ENCODE assay signal across 8 mouse cellular contexts in the genomic region with DNA sequence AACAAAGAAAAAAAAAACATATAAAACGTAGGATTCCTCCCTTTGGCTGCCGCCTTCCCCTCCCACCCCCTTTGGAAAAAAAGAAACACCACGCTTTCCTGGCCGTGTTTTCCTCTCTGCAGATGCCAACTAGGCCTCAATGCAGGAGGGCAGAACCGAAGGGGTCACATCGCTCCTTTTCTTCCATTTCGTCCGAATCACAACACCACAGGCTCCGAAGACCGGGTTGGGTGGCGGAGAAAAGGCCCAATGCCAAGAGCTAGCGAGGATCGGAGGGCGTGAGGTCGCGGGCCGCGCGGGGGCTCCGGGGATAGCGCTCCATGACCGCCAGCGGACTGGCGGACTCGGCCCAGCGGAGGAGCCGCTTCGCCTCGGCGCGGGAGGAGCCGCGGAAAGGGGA. TPM values are rescaled to one million over a fixed set of nuclear protein-coding genes. Genes with fewer than 3 reads are reported as not detected.
DNase-seq lines count a peak whose midpoint lies in the region; ATAC-seq and TF ChIP-seq lines count a peak whose summit lies in the region.

No protein-coding gene starts in this region.

- peak overlapping the region; percentile 93 for H3K4me3 ChIP-seq in E14TG2a.4 (replicated peaks; ENCODE audit: low read length)
- peak overlapping the region; percentile 94 for H3K4me3 ChIP-seq in embryonic facial prominence, embryonic 15.5 days (replicated peaks)
- peak overlapping the region; percentile 96 for H3K4me3 ChIP-seq in intestine, embryonic 15.5 days (replicated peaks)
- peak overlapping the region; percentile 74 for H3K4me3 ChIP-seq in midbrain, embryonic 16.5 days (ENCODE audit: low read depth, low read length)

- H3K4me1 ChIP-seq in E14TG2a.4 (replicated peaks; ENCODE audit: low read depth, low read length), result peaks cover 74% of the 10 kb centered on the region
- H3K4me1 ChIP-seq in embryonic facial prominence, embryonic 15.5 days, result peaks cover 62% of the 10 kb centered on the region
- peaks cover 49% of the 10 kb centered on the region for H3K4me1 ChIP-seq in intestine, embryonic 15.5 days (replicated peaks)
- H3K4me1 ChIP-seq in midbrain, embryonic 16.5 days (ENCODE audit: control insufficient read depth, insufficient read depth, low read length), result peaks cover 58% of the 10 kb centered on the region

- intact Hi-C loops in heart, postnatal 25 days (cut with DNase I), result loop anchor here (2.0 kb wide), 1 partner anchor 14 kb away; no protein-coding TSS in a partner anchor

- peak; percentile 42 to 51 for DNase-seq in heart, adult 9 months (ENCODE audit: low spot score in 2 of 2)
- no peak for DNase-seq in heart, postnatal 25 days (ENCODE audit: low spot score)
- no peak for DNase-seq in spleen, postnatal 36 days (ENCODE audit: low spot score in 2 of 2)
- DNase-seq in layer of hippocampus, adult 11-12 months (ENCODE audit: low spot score), result no peak

- H3K9me3 ChIP-seq in E14TG2a.4 (ENCODE audit: low read length), result no peaks in the 10 kb centered on the region
- H3K9me3 ChIP-seq in embryonic facial prominence, embryonic 15.5 days (replicated peaks), result no peaks in the 10 kb centered on the region
- H3K9me3 ChIP-seq in intestine, embryonic 15.5 days, result no peaks in the 10 kb centered on the region
- no peaks in the 10 kb centered on the region for H3K9me3 ChIP-seq in midbrain, embryonic 16.5 days (replicated peaks; ENCODE audit: control insufficient read depth, low read length, poor library complexity, severe bottlenecking)

- H3K27me3 ChIP-seq in E14TG2a.4 (ENCODE audit: insufficient read depth, low read length), result no peaks in the 10 kb centered on the region
- no peaks in the 10 kb centered on the region for H3K27me3 ChIP-seq in embryonic facial prominence, embryonic 15.5 days
- H3K27me3 ChIP-seq in intestine, embryonic 15.5 days (replicated peaks), result no peaks in the 10 kb centered on the region
- H3K27me3 ChIP-seq in midbrain, embryonic 16.5 days (ENCODE audit: control insufficient read depth, insufficient read depth, low read depth, low read length), result no peaks in the 10 kb centered on the region

- H3K36me3 ChIP-seq in E14TG2a.4 (ENCODE audit: insufficient read depth, low read length), result peaks cover 43% of the 10 kb centered on the region
- 0 out of 2 replicates have a peak, but pooled peaks cover 7% of the 10 kb centered on the region for H3K36me3 ChIP-seq in embryonic facial prominence, embryonic 15.5 days
- no peaks in the 10 kb centered on the region for H3K36me3 ChIP-seq in intestine, embryonic 15.5 days
- no peaks in the 10 kb centered on the region for H3K36me3 ChIP-seq in midbrain, embryonic 16.5 days (ENCODE audit: control insufficient read depth, insufficient read depth, low read length)

- TF ChIP-seq CTCF in E14TG2a.4 (conservative IDR thresholded peaks at IDR 0.05; ENCODE audit: low read length), result no peak

- H3K9ac ChIP-seq in embryonic facial prominence, embryonic 15.5 days, result peak overlapping the region; percentile 96
- H3K9ac ChIP-seq in intestine, embryonic 15.5 days, result peak overlapping the region; percentile 91
- peak overlapping the region; percentile 83 for H3K9ac ChIP-seq in midbrain, embryonic 16.5 days (ENCODE audit: low read depth, low read length)

- ATAC-seq in embryonic facial prominence, embryonic 15.5 days (ENCODE audit: insufficient number of reproducible peaks, low FRiP score, low TSS enrichment, low read depth), result no peak
- ATAC-seq in intestine, embryonic 15.5 days, result no peak
- no peak for ATAC-seq in midbrain, embryonic 16.5 days

- peak overlapping the region; percentile 73 for H3K4me2 ChIP-seq in embryonic facial prominence, embryonic 15.5 days (replicated peaks)
- peak overlapping the region; percentile 75 for H3K4me2 ChIP-seq in intestine, embryonic 15.5 days (replicated peaks)
- H3K4me2 ChIP-seq in midbrain, embryonic 16.5 days (ENCODE audit: low read length), result peak overlapping the region; percentile 71

- H3K27ac ChIP-seq in embryonic facial prominence, embryonic 15.5 days (replicated peaks), result peak overlapping the region; percentile 97
- H3K27ac ChIP-seq in intestine, embryonic 15.5 days, result peak overlapping the region; percentile 96
- H3K27ac ChIP-seq in midbrain, embryonic 16.5 days (ENCODE audit: low read length), result peak overlapping the region; percentile 95

- WGBS in embryonic facial prominence, embryonic 15.5 days, result under 1% methylated on average over 33 of the region's 33 CpGs
- under 1% methylated on average over 33 of the region's 33 CpGs for WGBS in intestine, embryonic 15.5 days
- under 1% methylated on average over 21 of the region's 33 CpGs for WGBS in midbrain, embryonic 16.5 days

RNA-seq across cellular contexts. Expression of gene Josd1, which starts 0.5 kb away (rescaled TPM):
- 10 to 100 TPM; 23.6 to 26.4 TPM for total RNA-seq in heart, postnatal 25 days (2021)
- 27.0 and 28.0 TPM in 2 replicates for polyA plus RNA-seq in embryonic facial prominence, embryonic 15.5 days (2015; fragmentation: Nextera tagmentation; extraction: Ambion mirVana)
- polyA plus RNA-seq in intestine, embryonic 15.5 days (2015; fragmentation: Nextera tagmentation; extraction: Ambion mirVana), result 18.7 and 19.4 TPM in 2 replicates
- 20.6 and 21.3 TPM in 2 replicates for polyA plus RNA-seq in midbrain, embryonic 16.5 days (2015; fragmentation: Nextera tagmentation; extraction: Ambion mirVana)

RNA-seq across cellular contexts. Expression of gene Gtpbp1, which starts 3.5 kb away (rescaled TPM):
- total RNA-seq in heart, postnatal 25 days (2021), result 10 to 100 TPM; 27.2 to 31.8 TPM
- polyA plus RNA-seq in embryonic facial prominence, embryonic 15.5 days (2015; fragmentation: Nextera tagmentation; extraction: Ambion mirVana), result 36.4 and 39.1 TPM in 2 replicates
- polyA plus RNA-seq in intestine, embryonic 15.5 days (2015; fragmentation: Nextera tagmentation; extraction: Ambion mirVana), result 27.4 and 29.9 TPM in 2 replicates
- polyA plus RNA-seq in midbrain, embryonic 16.5 days (2015; fragmentation: Nextera tagmentation; extraction: Ambion mirVana), result 51.4 and 53.6 TPM in 2 replicates

RNA-seq across cellular contexts. Expression of gene Tomm22, which starts 16.5 kb away (rescaled TPM):
- 100 to 1,000 TPM; 120 to 122 TPM for total RNA-seq in heart, postnatal 25 days (2021)
- 207 and 210 TPM in 2 replicates for polyA plus RNA-seq in embryonic facial prominence, embryonic 15.5 days (2015; fragmentation: Nextera tagmentation; extraction: Ambion mirVana)
- 261 and 272 TPM in 2 replicates for polyA plus RNA-seq in intestine, embryonic 15.5 days (2015; fragmentation: Nextera tagmentation; extraction: Ambion mirVana)
- polyA plus RNA-seq in midbrain, embryonic 16.5 days (2015; fragmentation: Nextera tagmentation; extraction: Ambion mirVana), result 233 and 237 TPM in 2 replicates

RNA-seq across cellular contexts. Expression of gene Cby1, which starts 28.2 kb away (rescaled TPM):
- total RNA-seq in heart, postnatal 25 days (2021), result 10 to 100 TPM; 22.9 to 25.9 TPM
- 67.3 and 78.6 TPM in 2 replicates for polyA plus RNA-seq in embryonic facial prominence, embryonic 15.5 days (2015; fragmentation: Nextera tagmentation; extraction: Ambion mirVana)
- 37.6 and 39.0 TPM in 2 replicates for polyA plus RNA-seq in intestine, embryonic 15.5 days (2015; fragmentation: Nextera tagmentation; extraction: Ambion mirVana)
- polyA plus RNA-seq in midbrain, embryonic 16.5 days (2015; fragmentation: Nextera tagmentation; extraction: Ambion mirVana), result 101 and 105 TPM in 2 replicates

RNA-seq across cellular contexts. Expression of gene Fam227a, which starts 28.4 kb away (rescaled TPM):
- total RNA-seq in heart, postnatal 25 days (2021), result 1 to 10 TPM in 1 of 2 experiments, under 1 TPM in 1; 0.84 to 1.3 TPM
- polyA plus RNA-seq in embryonic facial prominence, embryonic 15.5 days (2015; fragmentation: Nextera tagmentation; extraction: Ambion mirVana), result 1.8 and 1.9 TPM in 2 replicates
- polyA plus RNA-seq in intestine, embryonic 15.5 days (2015; fragmentation: Nextera tagmentation; extraction: Ambion mirVana), result 0.74 and 0.90 TPM in 2 replicates
- polyA plus RNA-seq in midbrain, embryonic 16.5 days (2015; fragmentation: Nextera tagmentation; extraction: Ambion mirVana), result 4.0 and 5.1 TPM in 2 replicates

Comparison
In these comparisons a context has a peak if more than half of its experiments do, and no peak if none do; other contexts are left out.
1. DNase-seq: peak in heart, adult 9 months (2 of 2); none in heart, postnatal 25 days (single experiment), spleen, postnatal 36 days (0 of 2) and layer of hippocampus, adult 11-12 months (single experiment).
2. Peak in every context shown above with its lines, with median percentiles within 50 percentile points of each other: H3K4me3 ChIP-seq, H3K27ac ChIP-seq, H3K4me2 ChIP-seq and H3K9ac ChIP-seq.